Mouse (Mus musculus): ENCODE results near the gene Tmem50b. TPM values are rescaled to one million over a fixed set of nuclear protein-coding genes. Genes with fewer than 3 reads are reported as not detected.

Tmem50b gene
- total RNA-seq, 1 experiment: 11.8 TPM

GRCm38 (mm10) chr16:91538513-91538912 is 59.1 kb downstream of the Tmem50b start:
- in situ Hi-C loops (cut with MboI; ENCODE audit: low sequenced_read_pairs in 2 of 2, unreplicated experiment in 2 of 2): no loop called here
- H3K9me3 ChIP-seq (ENCODE audit: control insufficient read depth, insufficient read depth, low read depth, low read length): no peaks in the 10 kb centered on the region
- no peaks in the 10 kb centered on the region for H3K36me3 ChIP-seq (ENCODE audit: control insufficient read depth, insufficient read depth, low read length, poor library complexity, severe bottlenecking)
- no peak for TF ChIP-seq MAFK (IDR thresholded peaks at IDR 0.05; ENCODE audit: insufficient read depth, low read depth, low read length)
- TF ChIP-seq HCFC1 (IDR thresholded peaks at IDR 0.05; ENCODE audit: borderline replicate concordance, insufficient read depth, low read length): no peak
- TF ChIP-seq ZNF384 (IDR thresholded peaks at IDR 0.05; ENCODE audit: low read depth, low read length): no peak
- no peak for TF ChIP-seq CHD2 (IDR thresholded peaks at IDR 0.05; ENCODE audit: low read depth, low read length)
- no peak for TF ChIP-seq ZC3H11A (IDR thresholded peaks at IDR 0.05; ENCODE audit: borderline replicate concordance, low read depth, low read length)
- no peak for DNase-seq (ENCODE audit: low read depth, low spot score)
- H3K27ac ChIP-seq (ENCODE audit: insufficient read depth, low read depth, low read length, poor library complexity, severe bottlenecking): no peak overlapping the region
- no peak overlapping the region for H3K9ac ChIP-seq (ENCODE audit: insufficient read depth, low read depth, low read length, poor library complexity, severe bottlenecking)
- no peaks in the 10 kb centered on the region; a peak in 1 of 4 replicates for H3K4me1 ChIP-seq (ENCODE audit: control insufficient read depth in 2 of 2, insufficient read depth in 2 of 2, low read length in 2 of 2, poor library complexity in 1 of 2)
- H3K4me3 ChIP-seq (ENCODE audit: insufficient read depth in 1 of 2, low read depth in 1 of 2, low read length in 2 of 2, poor library complexity in 1 of 2, severe bottlenecking in 1 of 2): no peak overlapping the region

- TF ChIP-seq ZNF384 (IDR thresholded peaks at IDR 0.05; ENCODE audit: low read depth, low read length): no peak
- no peak for TF ChIP-seq HCFC1 (IDR thresholded peaks at IDR 0.05; ENCODE audit: borderline replicate concordance, insufficient read depth, low read length)
- TF ChIP-seq CHD2 (IDR thresholded peaks at IDR 0.05; ENCODE audit: low read depth, low read length): no peak
- TF ChIP-seq ZC3H11A (IDR thresholded peaks at IDR 0.05; ENCODE audit: borderline replicate concordance, low read depth, low read length): no peak
- in situ Hi-C loops (cut with MboI; ENCODE audit: low sequenced_read_pairs in 2 of 2, unreplicated experiment in 2 of 2): no loop called here
- no peak overlapping the region for H3K27ac ChIP-seq (ENCODE audit: insufficient read depth, low read depth, low read length, poor library complexity, severe bottlenecking)
Observed at GRCm38 (mm10) chr16:91538051-91538450, 59.5 kb downstream of the Tmem50b start.

DNA sequence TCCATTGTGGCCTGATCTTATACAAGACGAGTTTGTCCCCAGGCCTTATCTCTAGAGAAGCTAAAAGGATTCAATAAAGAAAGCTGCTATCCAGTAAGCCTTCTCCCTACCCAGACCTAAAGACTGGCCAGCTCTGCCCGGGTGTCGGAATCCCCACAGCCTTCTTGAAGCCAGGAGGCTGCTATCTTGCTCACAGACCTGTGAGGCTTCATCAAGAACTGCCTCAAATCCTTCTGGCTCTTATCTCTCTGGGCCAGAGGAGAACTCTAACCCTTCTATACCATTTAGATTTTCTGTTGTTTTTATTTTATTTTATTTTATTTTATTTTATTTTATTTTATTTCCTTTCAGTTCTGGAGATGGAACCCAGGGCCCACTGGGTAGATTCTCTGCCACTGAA is 60.5 kb downstream of the Tmem50b start:
- Histone ChIP-seq H3K4me3 (ENCODE audit: insufficient read depth in 1 of 2, low read depth in 1 of 2, low read length in 2 of 2, poor library complexity in 1 of 2, severe bottlenecking in 1 of 2) (no peak overlapping the region), H3K9me3 (ENCODE audit: control insufficient read depth, insufficient read depth, low read depth, low read length) (no peaks in the 10 kb centered on the region), H3K9ac (ENCODE audit: insufficient read depth, low read depth, low read length, poor library complexity, severe bottlenecking) (no peak overlapping the region), H3K4me1 (ENCODE audit: control insufficient read depth in 2 of 2, insufficient read depth in 2 of 2, low read length in 2 of 2, poor library complexity in 1 of 2) (no peaks in the 10 kb centered on the region; a peak in 1 of 4 replicates), H3K36me3 (ENCODE audit: control insufficient read depth, insufficient read depth, low read length, poor library complexity, severe bottlenecking) (no peaks in the 10 kb centered on the region), H3K27ac (ENCODE audit: insufficient read depth, low read depth, low read length, poor library complexity, severe bottlenecking) (no peak overlapping the region)
- in situ Hi-C loops (cut with MboI; ENCODE audit: low sequenced_read_pairs in 2 of 2, unreplicated experiment in 2 of 2): no loop called here
- DNase-seq (ENCODE audit: low read depth, low spot score): no peak
- TF ChIP-seq MAFK (IDR thresholded peaks at IDR 0.05; ENCODE audit: insufficient read depth, low read depth, low read length): no peak
- no peak for TF ChIP-seq ZC3H11A (IDR thresholded peaks at IDR 0.05; ENCODE audit: borderline replicate concordance, low read depth, low read length)
- TF ChIP-seq ZNF384 (IDR thresholded peaks at IDR 0.05; ENCODE audit: low read depth, low read length): no peak

More at GRCm38 (mm10) chr16:91538051-91538450, 59.5 kb downstream of the Tmem50b start:
- no peak overlapping the region for H3K9ac ChIP-seq (ENCODE audit: insufficient read depth, low read depth, low read length, poor library complexity, severe bottlenecking)
- no peaks in the 10 kb centered on the region for H3K9me3 ChIP-seq (ENCODE audit: control insufficient read depth, insufficient read depth, low read depth, low read length)
- DNase-seq (ENCODE audit: low read depth, low spot score): no peak
- H3K36me3 ChIP-seq (ENCODE audit: control insufficient read depth, insufficient read depth, low read length, poor library complexity, severe bottlenecking): no peaks in the 10 kb centered on the region
- no peak overlapping the region for H3K4me3 ChIP-seq (ENCODE audit: insufficient read depth in 1 of 2, low read depth in 1 of 2, low read length in 2 of 2, poor library complexity in 1 of 2, severe bottlenecking in 1 of 2)
- H3K4me1 ChIP-seq (ENCODE audit: control insufficient read depth in 2 of 2, insufficient read depth in 2 of 2, low read length in 2 of 2, poor library complexity in 1 of 2): no peaks in the 10 kb centered on the region; a peak in 1 of 4 replicates

GRCm38 (mm10) chr16:91536372-91536771 is 61.2 kb downstream of the Tmem50b start:
- DNase-seq (ENCODE audit: low read depth, low spot score): no peak
- no peaks in the 10 kb centered on the region for H3K36me3 ChIP-seq (ENCODE audit: control insufficient read depth, insufficient read depth, low read length, poor library complexity, severe bottlenecking)

DNA sequence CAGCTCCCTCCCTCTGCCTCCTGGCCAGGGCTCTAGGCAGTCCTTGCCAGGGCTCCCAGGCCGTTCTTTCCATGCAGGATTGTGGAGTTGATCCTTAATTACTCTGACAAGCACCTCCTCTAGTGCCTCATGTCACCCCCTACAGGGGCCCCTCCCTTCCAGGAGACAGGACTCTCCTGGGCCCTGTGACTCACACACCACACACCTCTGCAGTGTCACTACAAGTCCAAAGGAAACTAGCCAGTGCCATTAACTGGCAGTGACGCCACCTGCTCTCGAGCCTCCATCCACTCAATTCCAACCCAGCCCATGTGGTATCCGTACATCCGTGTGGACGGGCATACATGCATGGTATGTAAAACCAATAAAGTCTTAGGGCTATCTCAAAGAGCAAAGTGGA is 62.7 kb downstream of the Tmem50b start:
- in situ Hi-C loops (cut with MboI; ENCODE audit: low sequenced_read_pairs in 2 of 2, unreplicated experiment in 2 of 2): no loop called here
- H3K9me3 ChIP-seq (ENCODE audit: control insufficient read depth, insufficient read depth, low read depth, low read length): no peaks in the 10 kb centered on the region
- H3K36me3 ChIP-seq (ENCODE audit: control insufficient read depth, insufficient read depth, low read length, poor library complexity, severe bottlenecking): no peaks in the 10 kb centered on the region
- H3K9ac ChIP-seq (ENCODE audit: insufficient read depth, low read depth, low read length, poor library complexity, severe bottlenecking): no peak overlapping the region
- H3K27ac ChIP-seq (ENCODE audit: insufficient read depth, low read depth, low read length, poor library complexity, severe bottlenecking): no peak overlapping the region
- H3K4me1 ChIP-seq (ENCODE audit: control insufficient read depth in 2 of 2, insufficient read depth in 2 of 2, low read length in 2 of 2, poor library complexity in 1 of 2): no peaks in the 10 kb centered on the region
- DNase-seq (ENCODE audit: low read depth, low spot score): no peak
- TF ChIP-seq ZC3H11A (IDR thresholded peaks at IDR 0.05; ENCODE audit: borderline replicate concordance, low read depth, low read length) (no peak), HCFC1 (IDR thresholded peaks at IDR 0.05; ENCODE audit: borderline replicate concordance, insufficient read depth, low read length) (no peak), ZNF384 (IDR thresholded peaks at IDR 0.05; ENCODE audit: low read depth, low read length) (no peak)
- no peak overlapping the region for H3K4me3 ChIP-seq (ENCODE audit: insufficient read depth in 1 of 2, low read depth in 1 of 2, low read length in 2 of 2, poor library complexity in 1 of 2, severe bottlenecking in 1 of 2)

More at GRCm38 (mm10) chr16:91536372-91536771, 61.2 kb downstream of the Tmem50b start:
- Histone ChIP-seq H3K9ac (ENCODE audit: insufficient read depth, low read depth, low read length, poor library complexity, severe bottlenecking) (no peak overlapping the region), H3K9me3 (ENCODE audit: control insufficient read depth, insufficient read depth, low read depth, low read length) (no peaks in the 10 kb centered on the region), H3K4me1 (ENCODE audit: control insufficient read depth in 2 of 2, insufficient read depth in 2 of 2, low read length in 2 of 2, poor library complexity in 1 of 2) (no peaks in the 10 kb centered on the region; a peak in 1 of 4 replicates), H3K27ac (ENCODE audit: insufficient read depth, low read depth, low read length, poor library complexity, severe bottlenecking) (no peak overlapping the region), H3K4me3 (ENCODE audit: insufficient read depth in 1 of 2, low read depth in 1 of 2, low read length in 2 of 2, poor library complexity in 1 of 2, severe bottlenecking in 1 of 2) (no peak overlapping the region)
- no peak for TF ChIP-seq MAFK (IDR thresholded peaks at IDR 0.05; ENCODE audit: insufficient read depth, low read depth, low read length)
- no peak for TF ChIP-seq HCFC1 (IDR thresholded peaks at IDR 0.05; ENCODE audit: borderline replicate concordance, insufficient read depth, low read length)
- no peak for TF ChIP-seq ZNF384 (IDR thresholded peaks at IDR 0.05; ENCODE audit: low read depth, low read length)
- no peak for TF ChIP-seq CHD2 (IDR thresholded peaks at IDR 0.05; ENCODE audit: low read depth, low read length)
- TF ChIP-seq ZC3H11A (IDR thresholded peaks at IDR 0.05; ENCODE audit: borderline replicate concordance, low read depth, low read length): no peak
- in situ Hi-C loops (cut with MboI; ENCODE audit: low sequenced_read_pairs in 2 of 2, unreplicated experiment in 2 of 2): no loop called here
